Mouse (Mus musculus) intestine, embryonic 14.5 days (tissue): Measurements from ENCODE around the gene Hdgfl3. TPM values are rescaled to one million over a fixed set of nuclear protein-coding genes. Genes with fewer than 3 reads are reported as not detected.

Source experiments
- ATAC-seq: fragments of 200-750 bp; cut with Nextera tagmentation; replicated peaks from 2 replicates; pipeline ENCODE4 v1.8.0; 2017; ENCODE audit warnings: low read depth, moderate number of reproducible peaks, moderate TSS enrichment, moderate library complexity; ENCODE audit not compliant: low FRiP score, low TSS enrichment
- DNase-seq: peaks from one replicate; pipeline ENCODE4 v3.0.0-alpha.2; 2018; ENCODE audit warnings: low spot score
- H3K27ac ChIP-seq: fragments of 300-500 bp; sonication (generic); 2 replicates; pipeline ENCODE4 v1.5.1; 2014; ENCODE audit warnings: low read depth, mild to moderate bottlenecking, control low read depth
- H3K27me3 ChIP-seq: fragments of 300-500 bp; sonication (generic); replicated peaks from 2 replicates; pipeline ENCODE4 v1.6.1; 2014; ENCODE audit warnings: low read length, control low read depth; ENCODE audit not compliant: control insufficient read depth, insufficient read depth
- H3K36me3 ChIP-seq: fragments of 300-500 bp; sonication (generic); 2 replicates; pipeline ENCODE4 v1.6.1; 2014; ENCODE audit warnings: low read length, control low read depth; ENCODE audit not compliant: control insufficient read depth, insufficient read depth
- H3K4me1 ChIP-seq: fragments of 300-500 bp; sonication (generic); replicated peaks from 2 replicates; pipeline ENCODE4 v1.6.1; 2014; ENCODE audit warnings: low read length, control low read depth, mixed read lengths; ENCODE audit not compliant: control insufficient read depth, insufficient read depth
- H3K4me2 ChIP-seq: fragments of 300-500 bp; sonication (generic); 2 replicates; pipeline ENCODE4 v1.6.1; 2014; ENCODE audit warnings: low read length
- H3K4me3 ChIP-seq: fragments of 300-500 bp; sonication (generic); 2 replicates; pipeline ENCODE4 v1.5.1; 2014; ENCODE audit warnings: low read depth, low read length, control low read depth, mixed read lengths
- H3K9ac ChIP-seq: fragments of 300-500 bp; sonication (generic); 2 replicates; pipeline ENCODE4 v1.6.1; 2014; ENCODE audit warnings: mild to moderate bottlenecking, low read length
- H3K9me3 ChIP-seq: fragments of 300-500 bp; sonication (generic); 2 replicates; pipeline ENCODE4 v1.6.1; 2016; ENCODE audit warnings: low read length, control low read depth; ENCODE audit not compliant: control insufficient read depth
- WGBS: fragments of 180-500 bp; shearing (Covaris S2); extraction: QIAGEN DNeasy Blood & Tissue Kit; methylation state at CpG from one replicate; pipeline ENCODE4 v1.1.7; 2014; 5-methylcytosine and 5-hydroxymethylcytosine counted together
- polyA plus RNA-seq: library from polyadenylated mRNA; unstranded; fragments of >200 nt; fragmentation: Nextera tagmentation; extraction: Ambion mirVana; gene quantifications from 2 replicates; pipeline ENCODE4 v1.2.1, GENCODE M21; 2014

Gene Hdgfl3
- polyA plus RNA-seq, 1 experiment from 2014 or later = 17.5 TPM

- H3K36me3 ChIP-seq = no peaks in the 10 kb centered on the region
- peaks cover 9% of the 10 kb centered on the region for H3K4me1 ChIP-seq
- DNase-seq = no peak
- H3K4me2 ChIP-seq = no peak overlapping the region
- no peaks in the 10 kb centered on the region for H3K9me3 ChIP-seq
- no peak overlapping the region for H3K27ac ChIP-seq
- 73% methylated on average over 7 of the region's 7 CpGs for WGBS
- no peak overlapping the region for H3K4me3 ChIP-seq
- H3K27me3 ChIP-seq = no peaks in the 10 kb centered on the region
- no peak for ATAC-seq
- H3K9ac ChIP-seq = no peak overlapping the region
Observed at GRCm38 (mm10) chr7:81928998-81929397, 5.3 kb downstream of the Hdgfl3 start.

GRCm38 (mm10) chr7:81921379-81921952 lies 12.8 kb downstream of the Hdgfl3 start:
- Histone ChIP-seq H3K9ac (no peak overlapping the region), H3K4me2 (no peak overlapping the region), H3K27ac (no peak overlapping the region), H3K9me3 (no peaks in the 10 kb centered on the region), H3K36me3 (no peaks in the 10 kb centered on the region), H3K4me1 (no peaks in the 10 kb centered on the region), H3K4me3 (no peak overlapping the region), H3K27me3 (no peaks in the 10 kb centered on the region)
- 61% methylated on average over 1 of the region's 1 CpGs for WGBS
- ATAC-seq (no peak), DNase-seq (no peak)

GRCm38 (mm10) chr7:81920314-81920713 lies 14.0 kb downstream of the Hdgfl3 start:
- Histone ChIP-seq H3K27ac (no peak overlapping the region), H3K36me3 (no peaks in the 10 kb centered on the region), H3K9ac (no peak overlapping the region), H3K4me1 (no peaks in the 10 kb centered on the region), H3K4me3 (no peak overlapping the region), H3K27me3 (no peaks in the 10 kb centered on the region), H3K9me3 (no peaks in the 10 kb centered on the region), H3K4me2 (no peak overlapping the region)
- ATAC-seq (no peak), DNase-seq (no peak)
- 71% methylated on average over 4 of the region's 4 CpGs for WGBS

- no peaks in the 10 kb centered on the region for H3K4me1 ChIP-seq
Observed at GRCm38 (mm10) chr7:81918316-81918715, 16.0 kb downstream of the Hdgfl3 start.

GRCm38 (mm10) chr7:81904926-81905325 lies 29.3 kb downstream of the Hdgfl3 start:
- H3K4me2 ChIP-seq = no peak overlapping the region
- no peak for ATAC-seq
- WGBS = 86% methylated on average over 2 of the region's 2 CpGs

More at GRCm38 (mm10) chr7:81918316-81918715, 16.0 kb downstream of the Hdgfl3 start:
- Histone ChIP-seq H3K27me3 (no peaks in the 10 kb centered on the region), H3K27ac (no peak overlapping the region), H3K9ac (no peak overlapping the region), H3K9me3 (no peaks in the 10 kb centered on the region), H3K4me3 (no peak overlapping the region), H3K4me2 (no peak overlapping the region), H3K36me3 (no peaks in the 10 kb centered on the region)
- DNase-seq = no peak
- 70% methylated on average over 5 of the region's 5 CpGs for WGBS
- ATAC-seq = no peak

GRCm38 (mm10) chr7:81904094-81904493 lies 30.2 kb downstream of the Hdgfl3 start:
- Histone ChIP-seq H3K27me3 (no peaks in the 10 kb centered on the region), H3K4me3 (no peak overlapping the region), H3K36me3 (peaks cover 6% of the 10 kb centered on the region; the same call in 1 of the 2 replicates), H3K9ac (no peak overlapping the region), H3K27ac (no peak overlapping the region), H3K4me2 (no peak overlapping the region), H3K9me3 (no peaks in the 10 kb centered on the region), H3K4me1 (no peaks in the 10 kb centered on the region)
- 58% methylated on average over 4 of the region's 4 CpGs for WGBS
- no peak for DNase-seq
- ATAC-seq = no peak

More at GRCm38 (mm10) chr7:81904926-81905325, 29.3 kb downstream of the Hdgfl3 start:
- no peaks in the 10 kb centered on the region for H3K4me1 ChIP-seq
- H3K36me3 ChIP-seq = no peaks in the 10 kb centered on the region
- no peak overlapping the region for H3K4me3 ChIP-seq
- H3K9me3 ChIP-seq = no peaks in the 10 kb centered on the region
- H3K27me3 ChIP-seq = no peaks in the 10 kb centered on the region
- H3K9ac ChIP-seq = no peak overlapping the region
- no peak for DNase-seq
- H3K27ac ChIP-seq = no peak overlapping the region

- Histone ChIP-seq H3K27ac (no peak overlapping the region), H3K4me1 (no peaks in the 10 kb centered on the region), H3K9ac (no peak overlapping the region), H3K27me3 (no peaks in the 10 kb centered on the region), H3K36me3 (peaks cover 13% of the 10 kb centered on the region; the same call in 1 of the 2 replicates), H3K4me3 (no peak overlapping the region), H3K9me3 (no peaks in the 10 kb centered on the region), H3K4me2 (no peak overlapping the region)
- DNase-seq (no peak), ATAC-seq (no peak)
- WGBS = 67% methylated on average over 11 of the region's 11 CpGs
Observed at GRCm38 (mm10) chr7:81899361-81899760, 34.9 kb downstream of the Hdgfl3 start.

- Histone ChIP-seq H3K36me3 (peaks cover 10% of the 10 kb centered on the region; the same call in 1 of the 2 replicates), H3K27ac (no peak overlapping the region), H3K4me3 (no peak overlapping the region), H3K4me1 (no peaks in the 10 kb centered on the region), H3K9me3 (no peaks in the 10 kb centered on the region), H3K27me3 (no peaks in the 10 kb centered on the region), H3K4me2 (no peak overlapping the region), H3K9ac (no peak overlapping the region)
- no peak for DNase-seq
- ATAC-seq = no peak
- WGBS = 92% methylated on average over 4 of the region's 4 CpGs
Observed at GRCm38 (mm10) chr7:81885128-81885527, 49.1 kb downstream of the Hdgfl3 start.

GRCm38 (mm10) chr7:81881600-81881999 lies 52.7 kb downstream of the Hdgfl3 start:
- Histone ChIP-seq H3K9me3 (no peaks in the 10 kb centered on the region), H3K4me1 (no peaks in the 10 kb centered on the region), H3K9ac (no peak overlapping the region), H3K4me3 (no peak overlapping the region), H3K27ac (no peak overlapping the region), H3K4me2 (no peak overlapping the region), H3K36me3 (peaks cover 10% of the 10 kb centered on the region; the same call in 1 of the 2 replicates), H3K27me3 (no peaks in the 10 kb centered on the region)
- ATAC-seq (no peak), DNase-seq (no peak)
- 78% methylated on average over 3 of the region's 3 CpGs for WGBS
